Mouse (Mus musculus) hindbrain, embryonic 14.5 days (tissue): ENCODE data around the gene Smtnl2. TPM values are rescaled to one million over a fixed set of nuclear protein-coding genes. Genes with fewer than 3 reads are reported as not detected.
"Not testable (repeated sequence)": the region's sequence is repeated elsewhere in the genome, so short reads cannot be mapped to it uniquely, and the experiment has no call there.

Experiments
- ATAC-seq: fragments of 200-750 bp; cut with Nextera tagmentation; 2 replicates; pipeline ENCODE4 v1.8.0; 2017; ENCODE audit warnings: moderate number of reproducible peaks, mild to moderate bottlenecking, moderate TSS enrichment, moderate library complexity; ENCODE audit not compliant: low FRiP score
- DNase-seq: peaks from one replicate; pipeline ENCODE4 v3.0.0-alpha.2; 2015; ENCODE audit warnings: low spot score
- H3K27ac ChIP-seq: fragments of 300-500 bp; sonication (generic); 2 replicates; pipeline ENCODE4 v1.5.1; 2014; ENCODE audit warnings: mild to moderate bottlenecking, moderate library complexity
- H3K27me3 ChIP-seq: fragments of 300-500 bp; sonication (generic); 2 replicates; pipeline ENCODE4 v1.6.1; 2014; ENCODE audit warnings: mild to moderate bottlenecking, low read length, mixed read lengths; ENCODE audit not compliant: control insufficient read depth, insufficient read depth
- H3K36me3 ChIP-seq: fragments of 300-500 bp; sonication (generic); replicated peaks from 2 replicates; pipeline ENCODE4 v1.6.1; 2014; ENCODE audit not compliant: control insufficient read depth, insufficient read depth
- H3K4me1 ChIP-seq: fragments of 300-500 bp; sonication (generic); replicated peaks from 2 replicates; pipeline ENCODE4 v1.6.1; 2014; ENCODE audit warnings: antibody characterized with exemption, low read length, mixed read lengths; ENCODE audit not compliant: control insufficient read depth, insufficient read depth
- H3K4me2 ChIP-seq: fragments of 300-500 bp; sonication (generic); replicated peaks from 2 replicates; pipeline ENCODE4 v1.6.1; 2014; ENCODE audit warnings: mild to moderate bottlenecking, moderate library complexity
- H3K4me3 ChIP-seq: fragments of 300-500 bp; sonication (generic); replicated peaks from 2 replicates; pipeline ENCODE4 v1.5.1; 2014; ENCODE audit warnings: mild to moderate bottlenecking, low read length
- H3K9ac ChIP-seq: fragments of 300-500 bp; sonication (generic); 2 replicates; pipeline ENCODE4 v1.6.1; 2014
- H3K9me3 ChIP-seq: fragments of 300-500 bp; sonication (generic); 2 replicates; pipeline ENCODE4 v1.6.1; 2016; ENCODE audit warnings: low read length; ENCODE audit not compliant: control insufficient read depth
- WGBS: fragments of 180-500 bp; shearing (Covaris S2); extraction: QIAGEN DNeasy Blood & Tissue Kit; methylation state at CpG from one replicate; pipeline ENCODE4 v1.1.7; 2014; 5-methylcytosine and 5-hydroxymethylcytosine counted together
- polyA plus RNA-seq: library from polyadenylated mRNA; unstranded; fragments of >200 nt; fragmentation: Nextera tagmentation; extraction: Ambion mirVana; gene quantifications from 2 replicates; pipeline ENCODE4 v1.2.1, GENCODE M21; 2014

Gene Smtnl2
- polyA plus RNA-seq, 1 experiment from 2014 or later = 4.8 TPM

DNA sequence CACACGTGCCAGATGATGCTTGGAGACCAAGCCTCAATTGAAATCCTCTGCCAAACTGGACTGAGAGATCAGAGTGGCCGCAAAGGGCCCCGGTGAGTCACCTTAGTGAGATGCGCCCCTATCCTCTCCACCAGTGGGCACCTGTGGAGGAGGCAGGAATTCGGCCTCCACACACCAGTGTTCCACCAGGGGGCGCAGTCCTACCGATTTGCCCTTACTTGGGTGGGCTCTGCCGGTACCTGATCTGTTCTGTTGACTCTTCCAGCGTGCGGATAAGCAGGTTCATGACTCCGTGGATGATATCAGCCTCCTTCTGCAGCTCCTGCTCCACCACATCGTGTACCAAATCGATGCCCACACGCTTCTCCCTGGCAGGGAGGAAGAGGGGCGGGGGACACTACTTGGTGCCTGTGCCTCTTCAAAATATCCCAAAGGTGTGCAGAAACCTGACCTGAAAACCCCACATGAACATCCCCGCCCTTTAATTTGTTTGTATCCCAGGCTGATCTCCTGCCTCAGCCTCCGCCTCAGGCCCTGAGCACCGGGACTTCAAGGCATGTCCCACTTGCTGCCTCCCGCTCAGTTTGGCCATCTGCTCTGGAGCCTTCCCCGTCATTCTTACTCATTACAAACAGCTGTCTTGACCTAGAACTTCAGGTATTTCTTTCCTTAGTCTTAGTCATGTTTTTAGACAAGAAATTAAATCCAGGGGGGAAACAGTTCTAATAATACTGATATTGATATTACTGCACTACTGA, 56.4 kb downstream of the Smtnl2 start:
- H3K9ac ChIP-seq = no peak overlapping the region
- H3K36me3 ChIP-seq = no peaks in the 10 kb centered on the region
- H3K27me3 ChIP-seq = no peaks in the 10 kb centered on the region
- H3K4me3 ChIP-seq = no peak overlapping the region
- H3K4me1 ChIP-seq = no peaks in the 10 kb centered on the region
- ATAC-seq (no peak), DNase-seq (peak; percentile 65)
- 23% methylated on average over 20 of the region's 20 CpGs for WGBS
- no peaks in the 10 kb centered on the region for H3K9me3 ChIP-seq
- H3K4me2 ChIP-seq = peak overlapping the region; percentile 27
- no peak overlapping the region for H3K27ac ChIP-seq

DNA sequence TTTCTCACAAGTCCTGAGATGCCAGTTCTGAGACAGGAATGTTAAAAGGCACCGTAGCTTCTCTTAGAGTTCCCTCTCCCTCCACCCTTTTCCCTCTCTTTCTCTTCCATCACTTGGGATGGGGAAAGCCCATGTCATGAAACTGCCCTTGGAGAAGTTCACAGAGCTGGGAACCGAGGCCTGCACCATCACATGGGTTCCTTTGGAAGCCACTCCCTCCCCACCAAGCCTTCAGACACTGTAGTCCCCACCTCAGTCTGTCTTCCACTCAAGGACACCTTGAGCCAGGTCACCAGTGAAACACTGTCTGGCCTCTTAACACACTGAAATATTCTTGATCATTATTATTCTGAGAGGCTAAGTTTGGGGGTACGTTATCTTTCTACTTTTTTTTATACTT, 58.3 kb downstream of the Smtnl2 start:
- 82% methylated on average over 3 of the region's 3 CpGs for WGBS
- Histone ChIP-seq H3K36me3 (no peaks in the 10 kb centered on the region), H3K4me2 (no peak overlapping the region), H3K9me3 (no peaks in the 10 kb centered on the region), H3K9ac (no peak overlapping the region), H3K27me3 (no peaks in the 10 kb centered on the region), H3K27ac (no peak overlapping the region), H3K4me3 (no peak overlapping the region), H3K4me1 (no peaks in the 10 kb centered on the region)
- ATAC-seq (no peak), DNase-seq (no peak)

GRCm38 (mm10) chr11:72352272-72352671, 59.2 kb downstream of the Smtnl2 start:
- H3K27me3 ChIP-seq = no peaks in the 10 kb centered on the region
- H3K4me1 ChIP-seq = no peaks in the 10 kb centered on the region
- no peak overlapping the region for H3K27ac ChIP-seq
- WGBS = 79% methylated on average over 1 of the region's 1 CpGs
- H3K36me3 ChIP-seq = no peaks in the 10 kb centered on the region
- no peaks in the 10 kb centered on the region for H3K9me3 ChIP-seq
- no peak for ATAC-seq
- no peak overlapping the region for H3K9ac ChIP-seq
- H3K4me3 ChIP-seq = no peak overlapping the region
- H3K4me2 ChIP-seq = no peak overlapping the region
- DNase-seq = no peak

GRCm38 (mm10) chr11:72349652-72350051, 61.9 kb downstream of the Smtnl2 start:
- H3K4me1 ChIP-seq = no peaks in the 10 kb centered on the region
- no peak for DNase-seq

DNA sequence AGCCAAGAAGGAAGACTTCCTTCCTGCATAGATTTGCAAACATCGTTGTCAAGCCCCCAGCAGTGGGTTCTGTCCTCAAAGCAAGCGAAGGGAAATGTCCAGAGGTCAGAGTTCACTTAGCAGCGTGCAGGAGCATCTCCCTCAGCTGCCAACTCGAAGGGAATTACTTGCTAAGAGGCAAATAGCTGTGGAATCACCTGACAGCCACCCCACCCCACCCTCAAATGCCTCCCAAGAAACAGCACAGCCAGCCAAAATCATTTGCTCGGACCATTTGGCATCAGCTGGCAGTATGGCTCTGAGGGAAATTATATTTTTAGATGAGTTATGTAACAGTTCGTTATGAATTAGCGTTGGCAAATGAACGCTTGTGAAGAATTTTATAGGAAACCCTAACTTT, 62.5 kb downstream of the Smtnl2 start:
- no peak for ATAC-seq
- no peak for DNase-seq

More at GRCm38 (mm10) chr11:72349652-72350051, 61.9 kb downstream of the Smtnl2 start:
- H3K9ac ChIP-seq = no peak overlapping the region
- no peak overlapping the region for H3K4me3 ChIP-seq
- no peak overlapping the region for H3K27ac ChIP-seq
- no peaks in the 10 kb centered on the region for H3K36me3 ChIP-seq
- no peaks in the 10 kb centered on the region for H3K27me3 ChIP-seq
- no peaks in the 10 kb centered on the region for H3K9me3 ChIP-seq
- no peak overlapping the region for H3K4me2 ChIP-seq
- 83% methylated on average over 4 of the region's 4 CpGs for WGBS
- no peak for ATAC-seq

DNA sequence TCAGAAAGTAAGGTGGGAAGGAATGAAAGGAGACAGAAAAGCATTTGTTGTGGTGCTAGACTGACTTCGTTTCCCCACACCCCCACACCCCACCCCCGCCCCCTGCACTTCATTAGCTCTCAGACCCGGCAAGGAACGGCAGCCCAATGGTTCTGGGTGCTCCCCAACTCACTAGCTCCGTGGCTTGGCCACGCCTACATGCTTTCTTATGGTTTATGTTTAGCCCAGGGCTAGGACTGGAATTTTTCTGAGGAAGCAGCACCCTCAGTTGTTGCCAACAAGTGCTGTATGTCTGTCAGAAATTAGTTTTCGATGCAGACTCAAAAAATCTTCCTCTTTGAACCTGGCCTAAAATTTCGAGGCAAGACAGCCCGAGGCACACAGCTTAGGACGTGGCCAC, 63.0 kb downstream of the Smtnl2 start:
- Histone ChIP-seq H3K4me3 (no peak overlapping the region), H3K4me2 (no peak overlapping the region), H3K4me1 (no peaks in the 10 kb centered on the region), H3K27me3 (no peaks in the 10 kb centered on the region), H3K36me3 (no peaks in the 10 kb centered on the region), H3K9ac (no peak overlapping the region), H3K9me3 (no peaks in the 10 kb centered on the region), H3K27ac (no peak overlapping the region)
- ATAC-seq = no peak
- no peak for DNase-seq
- 77% methylated on average over 10 of the region's 10 CpGs for WGBS

More for the DNA sequence above, 62.5 kb downstream of the Smtnl2 start:
- no peaks in the 10 kb centered on the region for H3K36me3 ChIP-seq
- H3K4me1 ChIP-seq = no peaks in the 10 kb centered on the region
- no peak overlapping the region for H3K4me3 ChIP-seq
- H3K9me3 ChIP-seq = no peaks in the 10 kb centered on the region
- H3K9ac ChIP-seq = no peak overlapping the region
- WGBS = 47% methylated on average over 8 of the region's 8 CpGs
- H3K4me2 ChIP-seq = no peak overlapping the region
- H3K27me3 ChIP-seq = no peaks in the 10 kb centered on the region
- no peak overlapping the region for H3K27ac ChIP-seq

- no peaks in the 10 kb centered on the region for H3K9me3 ChIP-seq
- H3K27ac ChIP-seq = no peak overlapping the region
- no peak overlapping the region for H3K4me2 ChIP-seq
- H3K27me3 ChIP-seq = no peaks in the 10 kb centered on the region
- ATAC-seq (no peak), DNase-seq (no peak)
- H3K36me3 ChIP-seq = no peaks in the 10 kb centered on the region
- no peak overlapping the region for H3K9ac ChIP-seq
- H3K4me3 ChIP-seq = no peak overlapping the region
- WGBS = 91% methylated on average over 11 of the region's 11 CpGs
- H3K4me1 ChIP-seq = 0 out of 2 replicates have a peak, but pooled peaks cover 3% of the 10 kb centered on the region
Measured at GRCm38 (mm10) chr11:72344486-72344885, 67.0 kb downstream of the Smtnl2 start.

DNA sequence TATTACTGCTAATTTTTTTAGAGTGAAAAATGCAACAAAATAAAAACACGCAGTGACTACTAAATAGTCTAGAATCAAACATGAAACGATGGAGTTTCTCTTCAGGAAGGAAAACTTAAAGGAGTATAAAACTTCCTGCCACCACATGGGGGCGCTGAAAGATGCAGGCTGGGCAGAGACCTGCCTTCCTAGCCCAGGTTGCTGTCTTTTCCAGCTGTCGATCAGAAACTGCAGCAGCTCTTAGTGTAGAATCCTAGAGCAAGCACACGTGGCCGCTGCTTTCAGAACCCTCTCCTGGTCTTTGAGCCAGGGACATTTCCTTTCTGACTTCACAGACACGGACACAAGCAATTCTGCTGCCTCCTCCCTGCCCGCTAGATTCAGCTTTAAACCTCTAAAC, 67.6 kb downstream of the Smtnl2 start:
- Histone ChIP-seq H3K27me3 (no peaks in the 10 kb centered on the region), H3K9me3 (no peaks in the 10 kb centered on the region), H3K27ac (no peak overlapping the region), H3K4me3 (no peak overlapping the region), H3K9ac (no peak overlapping the region), H3K4me1 (0 out of 2 replicates have a peak, but pooled peaks cover 3% of the 10 kb centered on the region), H3K36me3 (no peaks in the 10 kb centered on the region), H3K4me2 (no peak overlapping the region)
- no peak for ATAC-seq
- DNase-seq = peak; percentile 64
- WGBS = 28% methylated on average over 8 of the region's 8 CpGs

GRCm38 (mm10) chr11:72343238-72343625, 68.3 kb downstream of the Smtnl2 start:
- H3K27me3 ChIP-seq, ATAC-seq, H3K36me3 ChIP-seq, H3K9ac ChIP-seq, H3K27ac ChIP-seq, H3K4me2 ChIP-seq, H3K4me1 ChIP-seq, H3K4me3 ChIP-seq, DNase-seq, H3K9me3 ChIP-seq: not testable (repeated sequence)
- WGBS = 89% methylated on average over 5 of the region's 5 CpGs
